Mouse (Mus musculus): ENCODE measurements around the gene Spint2.

The Spint2 gene

DNA sequence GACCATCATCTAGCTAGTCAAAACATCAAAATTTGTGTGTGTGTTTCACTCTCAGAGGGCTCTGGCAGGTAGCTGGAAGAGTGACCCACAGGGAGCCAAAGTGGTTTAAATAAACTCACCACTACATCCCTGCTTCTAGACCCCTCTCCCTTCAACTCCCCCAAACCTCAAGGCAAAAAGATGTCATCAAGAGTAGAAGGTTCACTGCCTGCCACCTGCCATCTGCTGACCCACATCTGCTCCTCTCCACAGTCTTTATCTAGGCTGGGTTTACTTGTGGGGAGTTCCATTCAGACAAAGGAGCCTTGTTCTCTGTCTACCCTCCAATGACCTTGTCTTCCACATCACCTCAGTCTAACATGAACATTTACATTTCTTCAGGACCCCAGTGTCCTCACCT is 2.5 kb downstream of the Spint2 start:
- no peak for DNase-seq

DNA sequence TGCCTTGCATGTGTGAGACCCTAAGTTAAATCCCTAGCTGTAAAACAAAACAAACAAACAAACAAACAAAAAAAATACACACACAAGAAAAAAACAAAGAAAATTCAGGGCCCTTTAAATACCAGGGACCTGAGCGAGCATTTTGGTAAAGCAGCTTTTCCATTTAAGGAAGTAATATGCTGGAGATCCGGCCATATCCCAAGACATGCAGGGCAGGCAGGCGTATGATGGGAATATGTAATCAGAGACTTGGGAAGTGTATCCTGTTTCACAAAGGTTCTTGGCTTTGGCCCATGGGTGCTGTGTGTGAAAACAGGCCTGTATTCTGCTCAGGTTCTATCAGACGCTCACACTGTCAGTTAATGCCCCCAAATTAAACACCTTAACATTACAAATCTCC is 4.2 kb downstream of the Spint2 start:
- DNase-seq = no peak

DNA sequence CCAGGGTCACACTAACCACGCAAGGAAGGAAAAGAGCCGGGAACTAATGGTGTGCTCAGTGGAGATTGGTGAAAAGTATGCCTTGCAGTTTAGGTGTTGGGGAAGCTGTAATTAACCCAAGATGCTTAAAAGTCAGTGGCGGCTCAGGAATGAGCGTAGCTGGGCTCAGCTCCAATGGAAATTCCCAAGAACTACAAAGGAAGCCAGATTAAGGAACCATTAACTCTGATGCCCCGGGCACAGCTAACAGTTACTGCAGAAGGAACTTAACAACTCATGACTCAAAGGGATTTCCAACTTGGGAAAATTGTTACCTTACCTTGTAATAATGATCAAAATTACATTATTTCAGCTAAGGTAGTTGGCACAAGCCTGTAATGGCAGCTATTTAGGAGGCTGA is 5.0 kb downstream of the Spint2 start:
- DNase-seq = peak; percentile 84

DNA sequence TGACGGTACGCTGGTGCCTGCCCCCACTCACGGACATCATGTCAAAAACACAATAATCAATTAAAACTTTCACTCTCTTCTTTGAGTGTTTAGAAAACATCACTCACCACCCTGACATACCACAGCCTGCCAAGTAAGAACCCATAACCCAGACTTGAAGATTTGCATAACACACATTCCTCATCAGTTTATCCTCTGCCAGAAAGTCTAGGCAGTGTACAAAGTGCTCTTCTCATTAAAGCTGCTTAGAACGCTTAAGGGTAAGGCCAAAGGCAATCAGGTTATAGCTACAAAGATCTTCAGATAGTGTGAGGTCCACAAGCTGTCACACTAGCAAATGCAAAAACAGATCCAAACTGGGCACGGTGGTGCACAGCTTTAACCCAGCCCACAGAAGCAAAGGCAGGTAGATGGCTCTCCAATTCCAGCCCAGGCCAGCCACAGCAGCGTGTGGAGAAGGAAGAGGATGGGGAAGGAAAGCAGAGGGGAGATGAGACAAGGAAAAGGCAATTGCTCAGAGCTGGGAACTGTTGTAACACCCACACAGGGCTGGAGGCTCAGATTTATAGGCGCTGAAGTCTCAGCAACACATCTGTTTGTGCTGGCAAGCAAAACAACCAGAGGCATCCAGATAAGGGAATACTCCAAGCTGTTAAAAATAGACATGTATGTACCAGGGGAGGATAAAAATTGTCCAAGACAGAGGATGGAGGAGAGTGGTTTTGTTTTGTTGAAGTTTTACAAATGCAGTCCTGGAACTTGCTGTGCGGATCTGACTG is 9.8 kb downstream of the Spint2 start:
- peak; percentile 64 for DNase-seq

DNA sequence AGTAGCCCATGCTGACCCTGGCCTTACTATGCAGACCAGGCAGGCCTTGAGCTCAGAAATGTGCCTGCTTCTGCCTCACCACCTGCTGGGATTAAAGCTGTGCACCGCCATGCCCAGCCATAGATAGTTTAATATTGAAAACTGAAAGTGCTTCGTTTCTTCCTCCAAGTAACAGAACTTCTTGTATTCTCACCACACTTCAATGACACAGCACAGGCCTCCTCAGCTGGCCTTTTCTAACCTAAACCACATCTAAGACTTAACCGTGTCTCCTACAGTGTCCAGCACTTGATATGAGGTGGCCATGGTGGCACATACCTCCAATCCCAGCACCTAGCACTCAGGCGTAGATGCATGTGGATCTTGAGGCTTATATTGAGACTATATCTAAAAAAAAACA is 11.3 kb downstream of the Spint2 start:
- DNase-seq = no peak

DNA sequence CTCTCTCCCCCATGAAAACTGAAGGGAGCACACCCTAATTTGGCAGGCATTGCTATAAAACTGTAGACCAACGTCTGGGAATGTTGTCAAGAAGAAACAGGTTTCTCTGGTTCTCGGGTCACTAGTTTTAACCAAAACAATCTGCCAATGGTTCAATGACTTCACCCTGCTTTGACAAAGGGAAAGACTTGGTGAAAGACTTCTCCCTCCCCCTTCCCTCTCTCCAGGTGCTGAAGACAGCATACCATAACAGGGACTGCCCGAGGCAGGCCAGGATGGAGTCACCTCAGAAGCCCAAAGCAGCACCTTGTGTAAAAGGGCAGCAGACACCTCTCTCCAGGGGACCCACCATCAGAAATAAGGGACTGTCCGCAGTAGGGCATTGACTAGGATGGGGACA is 14.8 kb downstream of the Spint2 start:
- DNase-seq = peak; percentile 89

DNA sequence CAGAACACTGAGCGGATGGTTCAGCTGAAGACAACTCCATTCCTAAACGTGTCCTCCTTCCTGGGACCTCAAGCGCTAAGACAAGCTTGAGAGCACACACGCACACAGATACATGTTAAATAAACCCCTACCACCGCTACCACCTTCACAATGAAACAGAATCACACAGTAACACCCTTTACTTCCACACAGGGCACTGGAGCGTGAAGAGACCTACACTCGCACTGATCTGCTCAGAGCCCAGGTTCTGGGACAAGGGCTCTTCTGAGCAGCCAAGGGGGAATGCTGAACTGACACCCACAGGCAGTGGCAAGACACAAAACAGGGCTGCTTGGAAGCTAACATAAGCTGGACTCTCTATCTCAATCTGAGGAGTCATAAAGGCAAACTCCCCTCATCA is 16.1 kb downstream of the Spint2 start:
- DNase-seq = no peak

DNA sequence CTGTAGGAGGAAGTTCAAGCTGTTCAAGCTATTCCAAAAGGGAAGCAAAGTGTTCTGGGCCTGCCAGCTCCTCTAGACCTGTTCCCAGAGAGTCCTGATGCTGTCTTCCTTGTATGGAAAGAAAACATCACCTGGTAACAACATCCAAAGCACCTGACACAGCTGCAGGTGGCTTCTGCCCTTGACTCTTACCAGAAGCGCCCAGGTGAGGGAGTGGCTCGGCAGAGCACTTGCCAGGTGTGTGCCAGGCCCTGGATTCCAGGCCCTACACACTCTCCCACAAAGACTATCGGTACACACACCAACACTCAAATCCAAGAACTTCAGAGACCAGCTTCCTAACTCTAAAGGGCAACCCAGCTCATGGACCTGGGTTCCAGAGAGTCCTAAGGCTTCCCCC is 17.9 kb downstream of the Spint2 start:
- no peak for DNase-seq

DNA sequence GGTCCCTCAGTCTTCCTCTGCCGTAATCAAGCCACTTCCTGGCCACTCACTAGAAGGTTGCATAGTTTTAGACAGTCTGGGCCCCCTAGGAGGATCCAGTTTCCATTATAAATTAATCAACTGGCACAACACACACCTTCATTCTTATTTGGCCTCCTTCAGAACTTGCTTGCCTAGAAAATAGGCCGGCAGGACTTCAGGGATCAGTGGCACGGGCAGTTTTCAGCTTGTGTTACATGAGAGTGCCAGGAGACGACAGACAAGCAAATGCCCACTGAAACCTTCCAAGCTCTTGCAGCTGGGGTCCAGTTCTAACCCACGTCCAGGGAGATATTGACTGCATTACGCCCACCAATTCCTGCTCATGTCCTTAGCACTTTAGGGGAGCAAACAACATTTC is 19.6 kb downstream of the Spint2 start:
- DNase-seq = peak; percentile 82

DNA sequence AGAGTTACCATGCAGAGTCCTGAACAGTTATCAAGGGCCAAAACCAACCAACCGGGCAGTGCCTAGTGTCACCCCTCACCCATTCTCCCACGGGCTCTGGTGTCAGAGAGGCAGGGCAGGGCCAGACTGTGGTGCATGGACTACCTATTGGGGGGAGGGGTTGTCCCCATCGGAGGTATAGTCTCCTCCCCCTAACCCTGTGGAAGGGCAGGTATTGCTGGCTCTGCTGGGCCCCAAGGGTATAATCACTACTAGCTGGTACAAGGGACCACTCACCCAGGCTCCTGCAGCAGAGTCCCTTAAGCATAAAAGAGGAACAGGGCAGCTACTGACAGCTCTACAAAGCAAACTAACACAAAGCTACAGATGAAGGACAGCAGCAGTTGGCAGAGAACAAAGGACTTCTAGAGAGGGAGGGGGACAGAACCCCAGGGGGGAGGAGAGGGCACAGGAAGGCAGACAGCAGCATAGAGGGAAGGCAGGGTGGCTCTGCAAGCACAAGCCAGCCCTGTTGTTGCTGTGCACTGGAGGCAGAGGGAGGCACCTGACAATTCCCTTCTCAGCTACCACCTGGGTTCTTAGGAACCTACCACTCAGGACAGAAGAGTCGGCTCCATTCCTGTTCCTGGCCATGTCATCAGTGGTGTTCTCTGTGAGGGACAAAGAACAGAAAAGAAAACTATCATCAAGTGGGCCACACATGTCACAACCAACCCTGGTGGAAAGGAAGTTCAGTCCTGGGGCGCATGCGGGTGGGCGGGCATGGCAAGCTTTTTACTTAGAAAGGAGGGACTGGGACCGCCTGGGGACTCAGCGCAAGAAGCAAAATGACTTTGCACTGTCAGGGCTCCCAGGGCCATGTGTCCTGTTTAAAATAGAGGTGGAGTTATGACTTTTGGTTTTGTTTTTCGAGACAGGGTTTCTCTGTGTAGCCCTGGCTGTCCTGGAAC is 21.7 kb downstream of the Spint2 start:
- no peak for DNase-seq

DNA sequence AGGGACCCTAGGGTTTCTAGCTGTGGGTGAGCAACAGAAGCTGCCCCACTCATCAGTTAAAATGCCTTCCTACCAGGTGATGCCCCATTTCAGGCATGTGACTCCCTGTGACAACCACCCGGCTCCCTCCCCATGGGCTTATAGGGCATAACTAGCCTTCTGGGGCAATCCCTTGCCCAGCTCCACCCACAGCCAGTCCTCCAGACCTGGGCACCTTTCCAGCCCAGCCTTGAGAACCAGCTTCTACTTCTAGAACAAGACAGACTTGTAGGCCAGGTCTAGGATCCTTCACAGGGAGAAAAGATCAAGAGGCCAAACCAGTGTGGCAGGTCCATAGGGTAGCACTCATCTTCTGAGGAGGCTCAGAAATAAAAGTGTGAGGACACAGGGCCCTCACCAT is 24.3 kb downstream of the Spint2 start:
- DNase-seq = peak; percentile 84

DNA sequence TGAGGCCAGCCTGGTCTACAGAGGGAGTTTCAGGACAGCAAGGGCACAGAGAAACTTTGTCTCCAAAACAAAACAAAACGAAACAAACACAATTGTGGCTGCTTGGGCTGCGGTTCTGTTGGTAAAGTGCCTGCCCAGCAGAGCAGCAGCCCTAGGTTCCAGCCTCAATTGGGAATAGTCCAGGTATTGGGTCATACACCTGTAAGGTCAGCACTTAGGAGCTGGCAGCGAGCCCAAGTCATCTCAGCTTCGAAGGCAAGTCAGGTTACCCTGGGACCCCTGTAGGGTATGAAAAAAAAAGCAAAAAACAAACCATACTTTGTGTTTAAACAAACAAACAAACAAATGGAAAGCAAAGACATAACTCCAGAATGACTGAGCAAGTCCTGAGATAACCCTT is 25.8 kb downstream of the Spint2 start:
- DNase-seq = no peak

DNA sequence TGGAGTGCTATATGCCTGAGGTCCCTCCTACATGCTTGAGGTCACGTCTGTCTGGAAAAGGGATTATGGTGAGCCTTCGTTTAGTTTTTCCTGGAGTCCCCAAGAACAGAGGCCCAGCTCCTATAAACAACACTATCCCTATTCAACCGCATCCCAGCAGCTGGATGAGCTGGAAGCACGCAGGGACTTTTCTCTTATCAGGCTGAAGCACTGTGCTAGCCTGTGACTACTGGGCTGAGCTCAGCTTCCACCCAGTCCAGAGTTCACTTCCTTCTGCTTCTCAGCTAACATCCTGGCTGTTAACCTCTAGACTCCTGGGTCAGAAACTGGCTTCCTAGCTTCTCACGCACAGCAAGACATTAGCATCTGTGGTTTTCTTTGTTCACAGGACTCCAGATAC is 27.9 kb downstream of the Spint2 start:
- DNase-seq = peak; percentile 75

DNA sequence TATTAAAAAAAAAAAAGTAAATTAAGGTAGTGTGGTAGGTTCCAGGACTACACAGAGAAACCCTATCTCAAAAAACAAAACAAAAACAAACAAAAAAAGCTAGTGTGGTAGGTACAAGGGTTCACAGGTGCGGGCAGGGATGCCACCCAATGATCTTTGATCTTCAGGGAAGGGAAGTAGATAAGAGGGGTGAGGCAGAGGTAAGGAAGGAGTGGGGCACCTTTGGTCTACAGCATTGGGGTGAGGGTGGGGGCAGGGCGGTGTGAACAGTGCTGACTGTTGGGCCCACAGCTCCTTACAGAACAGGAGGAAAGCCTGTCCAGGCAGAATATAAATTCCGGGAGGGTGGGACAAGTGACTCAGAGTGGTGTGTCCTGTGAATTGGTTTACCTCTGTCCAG is 30.5 kb downstream of the Spint2 start:
- no peak for DNase-seq

DNA sequence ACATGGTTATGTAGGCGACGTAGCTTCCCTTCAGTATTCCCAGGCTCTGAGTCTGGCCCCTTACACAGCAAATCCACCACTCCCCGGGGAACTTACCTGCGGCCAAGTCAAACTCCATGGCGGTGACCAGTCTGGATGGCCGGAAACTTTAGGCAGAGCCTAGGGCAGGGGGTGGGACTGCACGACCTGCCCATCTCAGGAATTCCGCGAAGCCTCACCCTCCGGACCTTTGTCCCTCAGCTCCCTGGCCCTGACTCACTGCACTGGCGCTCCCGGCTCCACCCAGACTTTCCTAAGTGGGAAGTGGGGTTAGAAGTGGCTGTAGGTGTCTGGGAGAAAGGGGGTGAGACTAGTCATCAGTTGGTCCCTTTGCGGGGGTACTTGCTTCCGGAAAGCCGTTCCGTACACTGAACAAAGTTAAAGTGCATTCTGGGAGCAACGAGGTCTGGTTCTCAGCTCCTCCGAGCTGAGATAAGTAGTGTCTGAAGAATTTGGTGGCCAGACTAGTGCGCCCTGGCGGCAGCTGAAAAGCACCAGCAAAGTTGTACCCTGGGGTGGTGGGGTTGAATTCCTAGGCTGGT is 33.4 kb downstream of the Spint2 start, which contains the start of gene 2200002D01Rik:
TSS of gene 2200002D01Rik (minus strand) at position 206 of the 581 bp plus-strand sequence.
- peak; percentile 78 for DNase-seq

DNA sequence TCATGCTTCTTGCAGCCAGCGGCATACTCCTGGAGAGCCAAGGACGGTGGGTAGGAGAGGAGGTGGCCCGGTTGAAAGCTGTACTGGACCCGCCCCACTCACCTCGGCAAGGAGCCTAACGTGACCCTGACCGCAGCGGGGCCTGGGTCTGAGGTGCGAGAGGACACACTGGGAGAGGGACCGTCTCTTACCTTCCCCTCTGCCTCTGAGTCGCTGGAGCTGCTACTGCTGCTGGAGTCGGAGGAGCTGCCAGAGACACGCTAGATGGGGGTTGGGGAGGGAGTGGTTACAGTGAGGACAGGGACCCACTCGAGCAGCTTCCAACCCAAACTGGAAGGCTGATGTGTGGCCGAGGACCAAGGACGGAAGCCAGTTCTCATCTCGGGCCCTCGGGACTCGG is 34.0 kb downstream of the Spint2 start:
- DNase-seq = no peak

DNA sequence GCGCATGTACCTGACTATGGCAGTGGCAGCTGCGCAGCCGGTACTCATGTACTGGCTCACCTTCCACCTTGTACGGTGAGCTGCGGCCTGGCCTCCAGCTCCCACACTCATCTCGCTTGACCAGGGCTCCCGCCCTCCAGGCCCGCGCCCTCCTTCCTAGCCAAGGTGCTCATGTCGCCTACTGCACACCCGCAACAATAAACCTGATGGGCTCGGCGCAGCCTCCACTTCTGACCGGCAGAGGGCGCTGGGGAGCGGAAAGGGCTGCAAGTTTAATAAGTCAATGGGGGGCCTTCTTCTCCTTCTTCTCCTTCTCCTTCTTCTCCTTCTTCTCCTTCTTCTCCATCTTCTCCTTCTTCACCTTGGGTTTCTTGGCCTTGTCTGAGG is 34.4 kb downstream of the Spint2 start:
- DNase-seq = peak; percentile 85

DNA sequence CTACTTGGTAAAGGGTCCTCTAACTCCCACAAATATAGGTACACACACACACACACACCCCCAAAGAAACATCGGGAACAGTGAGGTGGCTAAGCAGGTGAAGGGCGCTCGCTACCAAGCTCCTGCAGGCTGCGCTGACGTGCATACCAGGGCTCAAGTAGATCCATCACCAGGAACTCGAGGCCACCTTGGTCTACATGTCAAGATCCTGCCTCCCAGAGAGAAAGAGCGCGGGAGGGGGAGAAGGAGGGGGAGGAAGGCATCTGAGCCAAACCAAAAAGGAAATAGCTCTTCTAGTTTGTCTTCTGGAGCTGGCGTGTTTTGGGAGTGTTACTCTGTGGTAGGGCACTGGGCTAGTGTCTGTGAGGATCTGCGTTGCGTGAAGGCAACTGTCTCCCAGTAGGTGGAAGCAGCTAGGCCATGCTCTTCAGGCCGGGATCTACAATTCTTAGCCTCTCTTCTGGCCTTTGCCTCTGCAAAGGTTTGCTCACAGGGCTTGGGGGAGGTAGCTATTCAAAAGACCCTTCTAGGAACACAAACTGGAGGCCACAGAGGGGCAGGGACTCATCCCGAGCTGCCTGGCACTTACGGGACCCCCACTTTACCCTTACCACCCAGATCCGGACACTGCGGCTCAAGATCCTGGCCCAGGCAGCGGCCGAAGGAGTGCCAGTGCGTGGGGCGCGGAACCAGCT is 34.9 kb downstream of the Spint2 start:
- DNase-seq = no peak

DNA sequence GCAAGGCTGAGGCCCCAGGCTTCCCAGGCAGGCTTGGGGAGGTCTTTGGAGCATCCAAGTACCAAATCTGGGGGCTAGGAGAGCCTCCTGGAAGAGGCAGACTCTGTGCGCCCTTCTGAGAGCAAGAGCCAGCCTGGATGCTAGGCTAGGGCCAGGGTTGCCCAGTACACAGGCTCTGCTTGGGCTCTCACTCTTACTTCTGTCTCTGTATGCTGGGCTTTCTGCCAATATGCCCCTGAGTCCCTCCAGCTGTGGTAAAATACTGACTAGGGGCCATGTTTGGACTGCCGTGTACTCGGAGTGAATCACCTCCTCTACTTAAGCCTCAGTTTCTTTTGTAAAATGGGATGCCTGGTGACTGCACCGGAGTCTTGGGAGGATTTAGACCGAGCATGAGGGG is 35.7 kb downstream of the Spint2 start:
- no peak for DNase-seq

DNA sequence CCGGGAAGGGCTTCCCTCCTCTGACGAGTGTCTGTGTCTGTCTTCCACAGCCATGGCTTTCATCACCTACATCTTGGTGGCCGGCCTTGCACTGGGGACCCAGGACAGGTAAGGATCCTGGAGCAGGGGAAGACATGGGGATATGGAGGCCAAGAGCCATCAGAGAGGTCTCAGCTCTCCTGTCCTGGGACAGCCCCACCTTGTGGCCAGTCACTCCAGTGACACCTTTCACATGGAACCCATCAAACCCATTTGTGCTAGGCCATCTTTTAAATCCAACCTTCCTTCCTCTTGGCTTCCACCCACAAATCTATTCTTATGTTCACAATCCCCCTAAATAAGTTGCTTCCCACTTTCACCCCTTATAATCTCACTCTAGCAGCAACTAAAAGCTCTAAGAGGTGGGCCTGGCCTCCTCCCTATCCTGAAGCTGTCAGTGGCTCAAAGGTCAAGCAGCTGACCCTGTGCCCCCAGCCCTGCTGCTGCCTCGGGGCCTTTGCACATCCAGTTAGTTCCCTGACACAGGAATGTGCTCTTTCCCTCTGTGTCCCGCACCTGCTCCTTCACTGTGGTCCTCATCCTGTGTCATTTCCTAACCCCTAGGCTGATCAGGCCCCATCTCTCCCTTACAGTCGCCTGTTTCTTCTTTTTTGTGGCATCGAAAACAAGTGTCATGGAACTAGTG is 36.8 kb downstream of the Spint2 start:
- no peak for DNase-seq

DNA sequence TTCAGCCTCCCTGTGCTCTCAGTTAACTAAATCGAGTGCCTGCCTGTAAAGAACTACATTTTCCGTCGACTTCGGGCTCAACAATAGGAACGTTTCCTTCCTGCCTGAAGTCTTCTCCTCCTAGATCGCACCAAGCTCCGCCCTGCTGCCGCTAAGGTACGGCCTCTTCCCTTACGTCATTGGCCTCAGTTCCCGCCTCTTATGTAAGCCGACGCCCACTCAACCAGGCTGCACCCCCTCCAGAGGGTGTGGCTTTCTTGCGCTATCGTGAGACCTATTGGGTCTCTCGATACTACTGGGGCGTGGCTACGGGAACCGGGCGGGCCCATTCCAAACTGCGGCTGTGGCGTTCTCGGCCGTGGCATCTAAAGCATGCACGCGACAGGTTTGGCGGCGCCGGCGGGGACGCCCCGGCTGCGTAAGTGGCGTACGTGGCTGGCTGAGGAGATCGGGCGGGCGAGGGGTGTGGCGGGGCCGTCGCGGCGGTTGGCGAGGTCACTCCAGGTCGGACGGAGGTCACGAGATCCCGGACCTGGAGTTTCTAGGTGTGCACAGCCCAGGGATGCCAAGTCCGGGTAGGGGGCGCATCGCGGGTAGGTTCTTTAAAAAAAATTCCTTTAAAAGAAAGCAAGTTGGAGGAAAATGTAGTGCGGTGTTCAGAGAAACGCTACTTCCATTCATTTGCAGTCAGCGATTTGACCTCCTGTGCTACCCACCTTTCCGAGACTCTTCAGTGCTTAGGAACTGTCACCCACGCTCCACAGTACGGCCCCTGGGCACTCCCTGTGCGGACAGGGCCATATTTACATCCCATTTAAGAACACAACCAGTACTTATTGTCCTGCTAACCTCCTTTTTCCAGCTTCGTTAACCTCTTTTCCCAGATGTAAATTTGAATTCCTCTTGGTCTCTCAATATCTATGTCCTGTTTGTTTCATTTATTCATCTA is 43.4 kb downstream of the Spint2 start, which contains the start of gene Yif1b:
TSS of gene Yif1b (plus strand) at position 311 of the 949 bp plus-strand sequence.
- DNase-seq = peak; percentile 99
